Mouse (Mus musculus): ENCODE results near the gene Wdsub1.

Wdsub1 gene

GRCm38 (mm10) chr2:59805595-59805994 lies 76.8 kb downstream of the Wdsub1 start:
- DNase-seq (ENCODE audit: low spot score in 2 of 2) = no peak

GRCm38 (mm10) chr2:59802722-59803387 lies 79.5 kb downstream of the Wdsub1 start:
- DNase-seq (ENCODE audit: low spot score in 2 of 2) = peak in 1 of 2 experiments; percentile 33

Measured in heart, adult 9 months (tissue).